Mouse (Mus musculus): ENCODE data around the gene Caprin2. TPM values are rescaled to one million over a fixed set of nuclear protein-coding genes. Genes with fewer than 3 reads are reported as not detected.

Caprin2 gene
- polyA plus RNA-seq, 1 experiment from 2014 or later: 12.0 TPM

DNA sequence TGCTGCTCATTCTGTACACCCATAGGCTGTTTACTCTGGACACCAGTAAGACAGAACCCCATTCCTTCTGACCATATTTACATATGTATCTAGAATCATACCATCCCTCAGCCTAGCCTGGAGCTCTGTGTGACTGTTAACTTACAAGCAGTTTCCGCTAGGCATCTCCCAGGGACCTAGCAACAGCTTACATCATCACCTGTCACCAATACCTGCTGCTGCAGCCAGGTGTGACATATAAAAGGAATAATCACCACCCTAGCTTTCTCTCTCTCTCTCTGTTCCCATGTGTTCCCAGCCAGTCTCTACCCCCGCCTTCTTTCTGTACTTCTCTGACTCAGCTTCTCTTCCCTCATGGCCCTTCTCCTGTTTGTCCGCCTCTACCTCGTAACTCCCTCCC lies 69.9 kb downstream of the Caprin2 start:
- Histone ChIP-seq H3K36me3 (ENCODE audit: control insufficient read depth, insufficient read depth) (peaks cover 5% of the 10 kb centered on the region), H3K4me1 (ENCODE audit: control insufficient read depth, insufficient read depth, low read length) (peaks cover 8% of the 10 kb centered on the region), H3K27me3 (ENCODE audit: control insufficient read depth, insufficient read depth, low read length) (no peaks in the 10 kb centered on the region), H3K9me3 (replicated peaks; ENCODE audit: control insufficient read depth, low read length) (no peaks in the 10 kb centered on the region), H3K4me2 (ENCODE audit: low read depth, low read length) (no peak overlapping the region), H3K4me3 (ENCODE audit: low read length) (no peak overlapping the region), H3K9ac (ENCODE audit: low read length) (no peak overlapping the region), H3K27ac (ENCODE audit: low read length) (no peak overlapping the region)
- 86% methylated on average over 4 of the region's 4 CpGs for WGBS
- no peak for ATAC-seq (replicated peaks; ENCODE audit: extremely low read depth, insufficient read depth, low FRiP score)

DNA sequence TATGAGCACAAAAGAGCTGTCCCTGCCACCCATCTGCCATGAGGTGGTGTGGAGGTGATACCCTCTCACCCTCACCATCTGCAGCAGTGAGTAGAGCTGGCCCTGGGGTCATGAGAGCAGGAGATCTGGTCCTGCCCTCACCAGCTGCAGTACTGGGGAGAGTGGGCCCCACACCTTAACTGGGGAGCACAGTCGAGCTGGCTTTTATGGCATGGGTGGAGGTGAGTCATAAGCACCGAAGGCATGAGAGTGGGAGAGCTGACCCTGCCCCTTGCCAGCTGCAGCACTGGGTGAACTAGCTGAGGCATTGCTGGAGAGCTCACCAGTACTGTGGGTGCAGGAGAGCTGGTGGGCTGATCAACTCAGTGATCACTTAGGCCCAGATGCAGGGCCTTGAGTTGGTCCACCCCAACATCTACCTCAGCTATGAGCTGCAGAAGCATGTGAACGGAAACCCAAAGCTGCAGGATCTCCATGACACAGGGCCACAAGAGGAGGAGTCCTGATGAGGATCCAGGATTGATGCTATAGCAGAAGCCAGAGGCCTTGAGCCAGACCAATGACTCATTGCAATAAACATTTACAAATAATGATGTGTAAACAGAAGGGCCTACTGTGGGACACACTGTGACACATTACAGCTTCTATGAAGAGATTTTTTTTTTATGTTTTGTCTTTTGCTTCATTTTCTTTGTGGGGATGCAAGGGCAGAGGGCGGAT lies 77.3 kb downstream of the Caprin2 start:
- H3K4me2 ChIP-seq (ENCODE audit: low read depth, low read length): no peak overlapping the region
- no peak for ATAC-seq (replicated peaks; ENCODE audit: extremely low read depth, insufficient read depth, low FRiP score)
- no peak overlapping the region for H3K9ac ChIP-seq (ENCODE audit: low read length)
- no peaks in the 10 kb centered on the region for H3K27me3 ChIP-seq (ENCODE audit: control insufficient read depth, insufficient read depth, low read length)
- H3K9me3 ChIP-seq (replicated peaks; ENCODE audit: control insufficient read depth, low read length): no peaks in the 10 kb centered on the region
- 82% methylated on average over 4 of the region's 4 CpGs for WGBS
- no peak overlapping the region for H3K4me3 ChIP-seq (ENCODE audit: low read length)
- no peaks in the 10 kb centered on the region for H3K4me1 ChIP-seq (ENCODE audit: control insufficient read depth, insufficient read depth, low read length)
- H3K36me3 ChIP-seq (ENCODE audit: control insufficient read depth, insufficient read depth): peaks cover 36% of the 10 kb centered on the region
- H3K27ac ChIP-seq (ENCODE audit: low read length): no peak overlapping the region

DNA sequence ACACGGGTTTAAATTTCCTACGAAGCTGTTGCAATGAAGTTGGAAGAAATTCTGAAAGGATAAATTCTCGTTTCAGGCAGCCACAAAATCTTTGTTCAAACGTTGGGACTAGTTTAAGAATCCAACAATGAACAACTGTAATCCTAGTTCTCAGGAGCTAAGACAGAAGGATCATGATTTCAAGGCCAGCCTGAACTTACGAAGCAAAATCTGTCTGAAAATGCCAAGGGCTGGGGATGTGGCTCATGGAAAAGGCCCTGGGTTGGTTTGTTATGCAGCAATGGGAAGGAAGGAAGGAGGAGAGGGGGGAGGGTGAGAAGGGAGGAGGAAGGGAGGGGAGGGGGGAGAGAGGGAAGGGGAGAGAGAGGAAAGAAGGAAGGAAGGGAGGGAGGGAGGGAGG lies 79.3 kb downstream of the Caprin2 start:
- Histone ChIP-seq H3K4me1 (ENCODE audit: control insufficient read depth, insufficient read depth, low read length) (no peaks in the 10 kb centered on the region), H3K4me3 (ENCODE audit: low read length) (no peak overlapping the region), H3K27ac (ENCODE audit: low read length) (no peak overlapping the region), H3K9ac (ENCODE audit: low read length) (no peak overlapping the region), H3K36me3 (ENCODE audit: control insufficient read depth, insufficient read depth) (peaks cover 36% of the 10 kb centered on the region), H3K27me3 (ENCODE audit: control insufficient read depth, insufficient read depth, low read length) (no peaks in the 10 kb centered on the region), H3K9me3 (replicated peaks; ENCODE audit: control insufficient read depth, low read length) (no peaks in the 10 kb centered on the region), H3K4me2 (ENCODE audit: low read depth, low read length) (no peak overlapping the region)
- 84% methylated on average over 5 of the region's 5 CpGs for WGBS
- no peak for ATAC-seq (replicated peaks; ENCODE audit: extremely low read depth, insufficient read depth, low FRiP score)

DNA sequence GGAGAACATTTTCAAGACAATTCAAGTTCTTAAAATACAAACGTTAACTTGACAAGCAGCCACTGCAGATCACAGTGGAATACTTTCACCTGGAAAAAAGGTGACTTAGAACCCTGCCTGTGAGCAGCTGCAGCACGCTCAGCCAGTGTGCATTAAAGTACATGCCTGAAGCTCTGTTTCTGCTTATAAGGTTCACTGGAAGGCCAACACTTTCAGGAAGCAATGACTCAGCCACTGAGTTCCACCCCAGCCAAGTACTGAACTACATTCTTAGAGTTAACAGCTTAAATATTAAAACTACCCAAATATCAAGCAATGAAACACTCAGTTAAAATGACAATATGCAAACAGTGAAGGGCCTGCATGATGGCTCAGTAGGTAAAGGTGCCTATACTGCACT lies 84.9 kb downstream of the Caprin2 start:
- Histone ChIP-seq H3K9me3 (replicated peaks; ENCODE audit: control insufficient read depth, low read length) (no peaks in the 10 kb centered on the region), H3K4me2 (ENCODE audit: low read depth, low read length) (no peak overlapping the region), H3K27ac (ENCODE audit: low read length) (no peak overlapping the region), H3K36me3 (ENCODE audit: control insufficient read depth, insufficient read depth) (peaks cover 31% of the 10 kb centered on the region), H3K4me3 (ENCODE audit: low read length) (no peak overlapping the region), H3K9ac (ENCODE audit: low read length) (no peak overlapping the region), H3K4me1 (ENCODE audit: control insufficient read depth, insufficient read depth, low read length) (no peaks in the 10 kb centered on the region), H3K27me3 (ENCODE audit: control insufficient read depth, insufficient read depth, low read length) (no peaks in the 10 kb centered on the region)
- no peak for ATAC-seq (replicated peaks; ENCODE audit: extremely low read depth, insufficient read depth, low FRiP score)
- WGBS: 76% methylated on average over 2 of the region's 2 CpGs

DNA sequence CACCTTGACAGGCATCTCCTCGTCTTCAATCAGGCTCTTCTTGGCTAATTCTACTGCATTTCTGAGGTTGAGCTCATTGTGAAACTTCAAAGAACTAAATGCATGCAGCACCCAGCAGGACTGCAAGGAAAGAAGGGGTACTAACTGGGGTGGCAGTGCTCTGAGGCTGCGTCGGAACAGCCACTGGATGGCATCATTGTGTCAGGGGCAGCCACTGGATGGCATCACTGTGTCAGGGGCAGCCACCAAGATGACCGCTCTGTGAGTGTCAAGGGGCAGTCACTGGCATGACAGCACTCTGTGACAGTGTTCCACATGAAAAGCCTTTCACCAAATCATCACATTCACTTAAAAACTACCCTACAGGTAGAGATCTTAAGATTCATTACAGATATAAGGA lies 96.3 kb downstream of the Caprin2 start:
- Histone ChIP-seq H3K36me3 (ENCODE audit: control insufficient read depth, insufficient read depth) (peaks cover 35% of the 10 kb centered on the region), H3K4me3 (ENCODE audit: low read length) (no peak overlapping the region), H3K4me1 (ENCODE audit: control insufficient read depth, insufficient read depth, low read length) (no peaks in the 10 kb centered on the region), H3K9ac (ENCODE audit: low read length) (no peak overlapping the region), H3K27me3 (ENCODE audit: control insufficient read depth, insufficient read depth, low read length) (no peaks in the 10 kb centered on the region), H3K27ac (ENCODE audit: low read length) (no peak overlapping the region), H3K4me2 (ENCODE audit: low read depth, low read length) (no peak overlapping the region), H3K9me3 (replicated peaks; ENCODE audit: control insufficient read depth, low read length) (no peaks in the 10 kb centered on the region)
- WGBS: 86% methylated on average over 4 of the region's 4 CpGs
- ATAC-seq (replicated peaks; ENCODE audit: extremely low read depth, insufficient read depth, low FRiP score): no peak

DNA sequence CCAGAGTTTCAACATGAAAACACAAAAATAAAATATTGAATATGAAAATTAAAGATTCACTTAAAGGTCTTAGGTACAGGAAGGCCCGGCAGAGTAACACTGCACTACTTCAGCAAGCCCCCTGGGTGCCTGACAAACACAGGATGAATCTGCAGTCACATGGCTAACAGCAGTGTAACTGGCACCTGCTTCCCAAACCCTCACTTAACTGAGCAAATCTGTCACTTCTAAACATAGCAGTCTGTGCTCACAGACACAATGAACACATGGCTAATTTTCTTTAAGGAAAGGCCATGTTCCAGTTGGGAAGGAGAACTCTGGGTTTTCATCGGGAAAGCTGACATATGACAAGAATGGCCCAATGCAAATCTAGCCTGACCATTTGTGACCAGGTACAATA lies 100.9 kb downstream of the Caprin2 start:
- no peaks in the 10 kb centered on the region for H3K9me3 ChIP-seq (replicated peaks; ENCODE audit: control insufficient read depth, low read length)
- peaks cover 14% of the 10 kb centered on the region for H3K36me3 ChIP-seq (ENCODE audit: control insufficient read depth, insufficient read depth)
- H3K9ac ChIP-seq (ENCODE audit: low read length): no peak overlapping the region
- no peak overlapping the region for H3K4me3 ChIP-seq (ENCODE audit: low read length)
- no peaks in the 10 kb centered on the region for H3K27me3 ChIP-seq (ENCODE audit: control insufficient read depth, insufficient read depth, low read length)
- WGBS: 75% methylated on average over 2 of the region's 2 CpGs
- no peak overlapping the region for H3K27ac ChIP-seq (ENCODE audit: low read length)
- no peak overlapping the region for H3K4me2 ChIP-seq (ENCODE audit: low read depth, low read length)
- H3K4me1 ChIP-seq (ENCODE audit: control insufficient read depth, insufficient read depth, low read length): no peaks in the 10 kb centered on the region
- no peak for ATAC-seq (replicated peaks; ENCODE audit: extremely low read depth, insufficient read depth, low FRiP score)

Other genes with a start within 250 kb of the Caprin2 start
- 13.1 and 14.4 TPM in 2 replicates for gene Ipo8, start 64.8 kb downstream of the Caprin2 start, polyA plus RNA-seq (2015; fragmentation: Nextera tagmentation; extraction: Ambion mirVana)
- gene Sinhcaf, start 50.2 kb upstream of the Caprin2 start, polyA plus RNA-seq (2015; fragmentation: Nextera tagmentation; extraction: Ambion mirVana): 54.4 and 56.3 TPM in 2 replicates
- 5.0 and 6.1 TPM in 2 replicates for gene Dennd5b, start 205.4 kb upstream of the Caprin2 start, polyA plus RNA-seq (2015; fragmentation: Nextera tagmentation; extraction: Ambion mirVana)
- not detected in 2 replicates for gene Gm10203, start 233.9 kb upstream of the Caprin2 start, polyA plus RNA-seq (2015; fragmentation: Nextera tagmentation; extraction: Ambion mirVana)
- gene Etfbkmt, start 243.6 kb upstream of the Caprin2 start, polyA plus RNA-seq (2015; fragmentation: Nextera tagmentation; extraction: Ambion mirVana): 14.5 and 15.0 TPM in 2 replicates